Mouse (Mus musculus) liver, embryonic 14.5 days (tissue): ENCODE measurements at regions not wholly inside any gene's neighbourhood (a gene's known extent, or its start where the extent isn't known, plus 50 kb on each side); places are given as distances from the start of the nearest gene placed in this dataset.

Experiments
- CTCF ChIP-seq: IDR thresholded peaks from 2 replicates; pipeline ENCODE4 v1.5.1; 2016; ENCODE audit warnings: antibody characterized with exemption, low read depth, control low read depth
- EP300 ChIP-seq: IDR thresholded peaks from 2 replicates; pipeline ENCODE4 v1.6.1; 2016; ENCODE audit warnings: antibody characterized with exemption, low read depth

- no peak for TF ChIP-seq CTCF
- TF ChIP-seq EP300: no peak
Observed at GRCm38 (mm10) chr1:59403831-59404547, 78.2 kb upstream of the Fzd7 start.
